Mouse (Mus musculus): ENCODE results near the gene Smim26. TPM values are rescaled to one million over a fixed set of nuclear protein-coding genes. Genes with fewer than 3 reads are reported as not detected.
"Not testable (repeated sequence)": the region's sequence is repeated elsewhere in the genome, so short reads cannot be mapped to it uniquely, and the experiment has no call there.

Smim26 gene
- polyA plus RNA-seq, 1 experiment from 2014 or later: 47.1 TPM

- Histone ChIP-seq H3K9me3 (replicated peaks; ENCODE audit: control insufficient read depth, low read length) (no peaks in the 10 kb centered on the region), H3K4me3 (ENCODE audit: low read length) (peak within 1 kb of the TSS; percentile 64), H3K27me3 (ENCODE audit: control insufficient read depth, insufficient read depth, low read length) (no peaks in the 10 kb centered on the region), H3K4me1 (ENCODE audit: control insufficient read depth, insufficient read depth, low read length) (peaks cover 11% of the 10 kb centered on the region), H3K27ac (ENCODE audit: low read length) (peak within 1 kb of the TSS; percentile 96), H3K36me3 (ENCODE audit: control insufficient read depth, insufficient read depth) (peaks cover 5% of the 10 kb centered on the region; the same call in 1 of the 2 replicates), H3K9ac (ENCODE audit: low read length) (peak within 1 kb of the TSS; percentile 73), H3K4me2 (ENCODE audit: low read depth, low read length) (peak within 1 kb of the TSS; percentile 74)
- WGBS: under 1% methylated on average over 44 of the region's 44 CpGs
- ATAC-seq (replicated peaks; ENCODE audit: extremely low read depth, insufficient read depth, low FRiP score): peak; percentile 98
Measured at GRCm38 (mm10) chr2:144555820-144556552, 37.9 kb upstream of the Smim26 start, which contains the start of gene Sec23b. Gene Sec23b (plus strand): TSS chr2:144556229.

GRCm38 (mm10) chr2:144588723-144589122, 5.1 kb upstream of the Smim26 start:
- no peak for ATAC-seq (replicated peaks; ENCODE audit: extremely low read depth, insufficient read depth, low FRiP score)
- no peak overlapping the region for H3K9ac ChIP-seq (ENCODE audit: low read length)
- H3K4me2 ChIP-seq (ENCODE audit: low read depth, low read length): no peak overlapping the region
- peaks cover 46% of the 10 kb centered on the region for H3K36me3 ChIP-seq (ENCODE audit: control insufficient read depth, insufficient read depth)
- 79% methylated on average over 4 of the region's 4 CpGs for WGBS
- H3K4me3 ChIP-seq (ENCODE audit: low read length): no peak overlapping the region
- no peaks in the 10 kb centered on the region for H3K4me1 ChIP-seq (ENCODE audit: control insufficient read depth, insufficient read depth, low read length)
- no peaks in the 10 kb centered on the region for H3K27me3 ChIP-seq (ENCODE audit: control insufficient read depth, insufficient read depth, low read length)
- H3K27ac ChIP-seq (ENCODE audit: low read length): no peak overlapping the region
- H3K9me3 ChIP-seq (replicated peaks; ENCODE audit: control insufficient read depth, low read length): peaks cover 4% of the 10 kb centered on the region; the same call in 1 of the 2 replicates

- WGBS: 66% methylated on average over 8 of the region's 8 CpGs
- not testable (repeated sequence) for H3K27ac ChIP-seq (ENCODE audit: low read length); H3K9me3 ChIP-seq (replicated peaks; ENCODE audit: control insufficient read depth, low read length); H3K4me1 ChIP-seq (ENCODE audit: control insufficient read depth, insufficient read depth, low read length); H3K4me3 ChIP-seq (ENCODE audit: low read length); H3K27me3 ChIP-seq (ENCODE audit: control insufficient read depth, insufficient read depth, low read length); ATAC-seq (replicated peaks; ENCODE audit: extremely low read depth, insufficient read depth, low FRiP score); H3K9ac ChIP-seq (ENCODE audit: low read length); H3K4me2 ChIP-seq (ENCODE audit: low read depth, low read length)
- H3K36me3 ChIP-seq (ENCODE audit: control insufficient read depth, insufficient read depth): peaks cover 13% of the 10 kb centered on the region
Measured at GRCm38 (mm10) chr2:144593036-144593435, 818 bp upstream of the Smim26 start.

GRCm38 (mm10) chr2:144598006-144598405, 4.2 kb downstream of the Smim26 start:
- H3K9ac ChIP-seq (ENCODE audit: low read length): no peak overlapping the region
- no peak overlapping the region for H3K27ac ChIP-seq (ENCODE audit: low read length)
- ATAC-seq (replicated peaks; ENCODE audit: extremely low read depth, insufficient read depth, low FRiP score): no peak
- no peaks in the 10 kb centered on the region for H3K27me3 ChIP-seq (ENCODE audit: control insufficient read depth, insufficient read depth, low read length)
- peaks cover 6% of the 10 kb centered on the region for H3K4me1 ChIP-seq (ENCODE audit: control insufficient read depth, insufficient read depth, low read length)
- H3K9me3 ChIP-seq (replicated peaks; ENCODE audit: control insufficient read depth, low read length): no peaks in the 10 kb centered on the region
- no peak overlapping the region for H3K4me3 ChIP-seq (ENCODE audit: low read length)
- H3K4me2 ChIP-seq (ENCODE audit: low read depth, low read length): no peak overlapping the region
- peaks cover 4% of the 10 kb centered on the region; the same call in 1 of the 2 replicates for H3K36me3 ChIP-seq (ENCODE audit: control insufficient read depth, insufficient read depth)
- 62% methylated on average over 2 of the region's 2 CpGs for WGBS

GRCm38 (mm10) chr2:144599831-144600687, 6.2 kb downstream of the Smim26 start, which contains the start of gene Dtd1:
Gene Dtd1 (plus strand): TSS chr2:144599897.
- no peaks in the 10 kb centered on the region for H3K27me3 ChIP-seq (ENCODE audit: control insufficient read depth, insufficient read depth, low read length)
- peak within 1 kb of the TSS; percentile 79 for H3K4me3 ChIP-seq (ENCODE audit: low read length)
- peak within 1 kb of the TSS; percentile 70 for H3K4me2 ChIP-seq (ENCODE audit: low read depth, low read length)
- H3K4me1 ChIP-seq (ENCODE audit: control insufficient read depth, insufficient read depth, low read length): peaks cover 2% of the 10 kb centered on the region; the same call in 1 of the 2 replicates
- WGBS: 2% methylated on average over 50 of the region's 50 CpGs
- ATAC-seq (replicated peaks; ENCODE audit: extremely low read depth, insufficient read depth, low FRiP score): peak; percentile 93
- 0 out of 2 replicates have a peak within 1 kb of the TSS, but pooled peaks have one; percentile 15 for H3K27ac ChIP-seq (ENCODE audit: low read length)
- H3K9me3 ChIP-seq (replicated peaks; ENCODE audit: control insufficient read depth, low read length): no peaks in the 10 kb centered on the region
- peak within 1 kb of the TSS; percentile 91 for H3K9ac ChIP-seq (ENCODE audit: low read length)
- H3K36me3 ChIP-seq (ENCODE audit: control insufficient read depth, insufficient read depth): peaks cover 4% of the 10 kb centered on the region; the same call in 1 of the 2 replicates

GRCm38 (mm10) chr2:144601576-144601975, 7.7 kb downstream of the Smim26 start:
- 94% methylated on average over 1 of the region's 1 CpGs for WGBS
- no peak overlapping the region for H3K4me3 ChIP-seq (ENCODE audit: low read length)

GRCm38 (mm10) chr2:144613956-144614355, 20.1 kb downstream of the Smim26 start:
- H3K27ac ChIP-seq (ENCODE audit: low read length): no peak overlapping the region
- no peak overlapping the region for H3K9ac ChIP-seq (ENCODE audit: low read length)
- no peak overlapping the region for H3K4me3 ChIP-seq (ENCODE audit: low read length)
- H3K4me1 ChIP-seq (ENCODE audit: control insufficient read depth, insufficient read depth, low read length): no peaks in the 10 kb centered on the region
- H3K9me3 ChIP-seq (replicated peaks; ENCODE audit: control insufficient read depth, low read length): peaks cover 2% of the 10 kb centered on the region; the same call in 1 of the 2 replicates
- H3K36me3 ChIP-seq (ENCODE audit: control insufficient read depth, insufficient read depth): no peaks in the 10 kb centered on the region
- no peak for ATAC-seq (replicated peaks; ENCODE audit: extremely low read depth, insufficient read depth, low FRiP score)
- H3K27me3 ChIP-seq (ENCODE audit: control insufficient read depth, insufficient read depth, low read length): no peaks in the 10 kb centered on the region
- WGBS: 85% methylated on average over 6 of the region's 6 CpGs
- H3K4me2 ChIP-seq (ENCODE audit: low read depth, low read length): no peak overlapping the region

More at GRCm38 (mm10) chr2:144601576-144601975, 7.7 kb downstream of the Smim26 start:
- no peaks in the 10 kb centered on the region for H3K27me3 ChIP-seq (ENCODE audit: control insufficient read depth, insufficient read depth, low read length)
- H3K4me2 ChIP-seq (ENCODE audit: low read depth, low read length): no peak overlapping the region
- H3K36me3 ChIP-seq (ENCODE audit: control insufficient read depth, insufficient read depth): no peaks in the 10 kb centered on the region
- H3K27ac ChIP-seq (ENCODE audit: low read length): no peak overlapping the region
- no peak for ATAC-seq (replicated peaks; ENCODE audit: extremely low read depth, insufficient read depth, low FRiP score)
- H3K9ac ChIP-seq (ENCODE audit: low read length): no peak overlapping the region
- no peaks in the 10 kb centered on the region for H3K9me3 ChIP-seq (replicated peaks; ENCODE audit: control insufficient read depth, low read length)
- peaks cover 2% of the 10 kb centered on the region; the same call in 1 of the 2 replicates for H3K4me1 ChIP-seq (ENCODE audit: control insufficient read depth, insufficient read depth, low read length)

GRCm38 (mm10) chr2:144617074-144617874, 23.4 kb downstream of the Smim26 start:
- Histone ChIP-seq H3K27me3 (ENCODE audit: control insufficient read depth, insufficient read depth, low read length) (no peaks in the 10 kb centered on the region), H3K4me1 (ENCODE audit: control insufficient read depth, insufficient read depth, low read length) (no peaks in the 10 kb centered on the region), H3K9me3 (replicated peaks; ENCODE audit: control insufficient read depth, low read length) (no peaks in the 10 kb centered on the region), H3K4me2 (ENCODE audit: low read depth, low read length) (no peak overlapping the region), H3K27ac (ENCODE audit: low read length) (no peak overlapping the region), H3K4me3 (ENCODE audit: low read length) (no peak overlapping the region), H3K9ac (ENCODE audit: low read length) (no peak overlapping the region), H3K36me3 (ENCODE audit: control insufficient read depth, insufficient read depth) (no peaks in the 10 kb centered on the region)
- WGBS: 64% methylated on average over 16 of the region's 16 CpGs
- ATAC-seq (replicated peaks; ENCODE audit: extremely low read depth, insufficient read depth, low FRiP score): no peak

Data from heart, embryonic 16.5 days (tissue).